Mouse (Mus musculus) heart, postnatal 36 days (tissue): ENCODE measurements around the gene Ksr1. TPM values are rescaled to one million over a fixed set of nuclear protein-coding genes. Genes with fewer than 3 reads are reported as not detected.

Source experiments
- DNase-seq, 2 experiments: peaks; one replicate each; pipeline ENCODE4 v3.0.0; 2021 to 2022
- intact Hi-C: fragments of 180-260 bp; cut with DNase I; formaldehyde crosslinking; loops from one replicate; pipeline ENCODE4 v1.15.1; 2025
- total RNA-seq, 2 experiments: library from RNA; stranded (reverse); gene quantifications; 2 replicates each; pipeline ENCODE4 v1.2.3; 2021

The Ksr1 gene
- total RNA-seq, 2 experiments from 2014 or later: 6.6 to 6.7 TPM

DNA sequence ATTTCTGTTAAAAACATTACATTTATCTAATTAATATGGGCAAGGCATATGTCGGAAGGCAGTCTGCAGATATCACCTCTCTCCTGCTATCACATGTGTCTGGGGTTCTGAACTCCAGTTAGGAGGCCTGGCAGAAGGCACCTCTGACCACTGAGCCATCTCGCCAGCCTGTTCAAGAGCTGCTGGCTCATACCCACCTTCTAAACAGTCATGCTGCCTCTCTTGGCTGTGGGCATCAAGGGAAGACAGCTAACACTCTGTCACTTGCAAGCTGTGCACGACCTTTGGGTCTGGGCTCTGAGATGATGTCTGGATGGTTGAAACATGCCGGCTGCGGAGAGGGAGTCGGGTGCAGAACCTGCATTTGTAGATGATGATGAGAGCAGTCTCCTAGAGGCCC is 44.6 kb downstream of the Ksr1 start:
- DNase-seq: no peak
- intact Hi-C loops: no loop called here

DNA sequence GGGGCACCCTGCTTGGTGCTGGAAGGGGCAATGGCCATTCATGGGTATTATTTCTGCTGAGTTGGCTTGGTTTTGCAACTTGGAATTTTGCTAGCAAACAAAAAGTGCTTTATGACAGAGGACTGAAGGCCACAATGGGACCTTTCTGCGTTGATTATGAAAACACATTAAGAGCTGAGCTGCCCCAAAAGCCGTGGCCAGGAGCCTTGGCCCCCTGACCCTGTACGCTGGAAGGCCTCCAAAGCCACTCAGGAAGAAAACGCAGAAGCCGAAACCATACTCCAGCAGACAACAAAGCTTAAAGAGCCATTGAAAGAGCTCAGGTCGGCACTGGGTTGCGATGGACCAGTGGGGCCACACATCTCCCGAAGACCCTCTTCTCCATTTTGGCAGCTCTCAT is 47.2 kb downstream of the Ksr1 start:
- intact Hi-C loops: no loop called here
- peak in 1 of 2 experiments; percentile 49 for DNase-seq

DNA sequence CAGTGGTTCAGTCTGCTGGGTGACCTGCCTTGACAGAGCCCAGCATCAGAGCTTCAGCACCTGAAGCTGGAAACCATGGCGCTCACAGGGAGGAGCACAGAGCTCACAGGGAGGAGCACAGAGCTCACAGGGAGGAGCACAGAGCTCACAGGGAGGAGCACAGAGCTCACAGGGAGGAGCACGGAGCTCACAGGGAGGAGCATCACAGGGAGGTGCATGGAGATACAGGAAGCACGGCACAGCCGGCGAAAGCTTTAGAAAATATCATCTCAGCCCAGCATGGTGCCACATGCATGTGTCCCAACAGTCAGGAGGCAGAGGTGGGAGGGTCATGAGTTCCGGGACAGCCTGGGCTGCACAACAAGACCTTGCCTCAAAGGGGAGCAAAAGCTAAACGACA is 48.5 kb downstream of the Ksr1 start:
- intact Hi-C loops: no loop called here
- DNase-seq: no peak

DNA sequence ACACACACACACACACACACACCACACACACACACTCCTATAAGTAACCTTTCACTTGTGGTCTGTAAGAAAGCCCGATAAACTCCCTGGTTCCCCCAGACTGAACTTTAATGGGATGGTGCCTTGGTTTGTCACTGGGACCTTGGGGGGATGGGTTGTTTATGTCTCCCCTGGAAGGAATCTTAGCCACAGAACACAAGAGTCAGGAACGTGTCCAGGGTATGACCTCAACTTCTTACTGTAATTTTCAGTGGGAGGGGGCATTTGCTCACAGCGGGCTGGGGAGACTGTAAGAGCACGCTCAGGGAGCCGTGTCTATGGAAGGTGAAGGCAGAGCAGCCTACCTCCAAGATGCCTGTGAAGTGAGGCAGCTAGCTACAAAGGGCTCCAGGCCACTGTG is 49.5 kb downstream of the Ksr1 start:
- intact Hi-C loops: no loop called here

GRCm38 (mm10) chr11:79095713-79096112 is 50.5 kb downstream of the Ksr1 start:
- no peak for DNase-seq
- intact Hi-C loops: no loop called here

More for the DNA sequence above, 49.5 kb downstream of the Ksr1 start:
- DNase-seq: no peak

DNA sequence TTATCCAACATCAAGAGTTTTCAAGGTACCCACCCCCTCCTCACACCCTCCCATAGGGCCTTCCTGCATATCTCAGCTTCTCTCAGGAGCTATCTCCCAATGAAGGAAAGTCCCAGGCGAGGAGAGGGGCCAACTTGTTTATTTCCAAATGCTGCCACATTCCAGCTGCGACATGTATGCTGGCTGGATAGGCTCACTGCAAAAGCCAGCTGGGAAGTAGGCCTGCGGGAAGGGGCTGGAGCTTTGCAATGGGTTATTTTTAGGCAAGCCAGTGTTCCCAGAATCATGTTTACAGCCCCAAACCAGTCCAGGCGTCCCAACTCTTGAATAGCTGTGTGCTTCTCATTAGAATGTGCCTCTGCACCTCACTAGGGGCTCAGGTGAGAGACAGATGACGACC is 51.5 kb downstream of the Ksr1 start:
- peak; percentile 62 to 68 for DNase-seq
- intact Hi-C loops: no loop called here

DNA sequence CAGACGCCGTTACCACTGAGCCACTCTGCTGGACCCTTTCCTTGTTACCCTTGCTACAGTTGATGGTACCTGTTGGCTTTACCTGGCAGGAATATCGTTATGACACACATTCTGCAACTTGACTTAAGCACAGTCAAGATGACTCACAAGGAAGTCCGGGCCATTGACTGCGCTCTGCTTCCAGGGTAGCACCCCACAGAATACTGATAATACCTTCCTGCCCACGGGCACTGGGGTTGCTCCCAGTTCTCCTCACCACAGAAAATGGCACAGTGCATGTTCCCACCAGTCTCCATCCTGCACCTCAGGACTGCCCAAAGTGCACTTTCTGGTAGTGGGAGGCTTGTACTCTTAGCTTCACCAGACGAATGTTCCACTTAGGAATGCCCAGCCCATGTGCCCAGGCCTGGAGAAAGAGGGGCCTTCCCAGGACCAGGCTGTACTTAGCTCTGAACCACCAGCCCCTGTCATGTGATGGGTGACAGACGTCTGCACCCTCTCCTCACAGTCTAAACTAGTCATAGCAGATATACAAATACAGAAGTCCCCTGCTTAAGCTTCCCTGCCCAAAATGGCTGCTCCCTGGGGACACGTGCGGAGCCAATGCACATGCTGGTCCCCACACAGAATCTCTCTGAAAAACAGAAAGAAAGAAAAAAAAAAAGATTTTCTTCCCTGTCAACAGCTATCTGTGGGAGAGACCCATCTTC is 52.1 kb downstream of the Ksr1 start:
- DNase-seq: no peak

GRCm38 (mm10) chr11:79093386-79093906 is 52.8 kb downstream of the Ksr1 start:
- no peak for DNase-seq
- intact Hi-C loops: no loop called here

More for the DNA sequence above, 52.1 kb downstream of the Ksr1 start:
- intact Hi-C loops: no loop called here

DNA sequence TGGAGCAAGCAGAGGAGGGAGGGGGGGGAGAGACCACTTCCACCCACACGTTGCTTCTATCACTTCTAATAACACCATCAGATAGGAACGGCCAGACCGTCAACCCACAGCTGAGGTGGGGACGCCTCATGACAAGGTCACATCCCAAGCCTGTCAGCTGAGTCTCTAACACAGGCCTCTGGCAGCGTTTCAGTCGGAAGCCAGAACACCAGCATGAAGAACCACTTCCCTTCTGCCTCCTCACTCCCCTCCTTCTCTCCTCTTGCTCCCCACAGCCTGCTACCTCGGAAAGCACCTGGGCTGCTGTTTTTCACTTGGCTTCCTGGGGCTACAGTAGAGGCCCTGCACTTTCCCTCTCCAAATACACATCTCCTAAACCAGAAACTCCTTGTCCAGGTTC is 53.4 kb downstream of the Ksr1 start:
- intact Hi-C loops: no loop called here
- DNase-seq: no peak

GRCm38 (mm10) chr11:79092245-79092644 is 54.0 kb downstream of the Ksr1 start:
- DNase-seq: no peak
- intact Hi-C loops: no loop called here

GRCm38 (mm10) chr11:79089756-79090155 is 56.5 kb downstream of the Ksr1 start:
- DNase-seq: no peak
- intact Hi-C loops: no loop called here

DNA sequence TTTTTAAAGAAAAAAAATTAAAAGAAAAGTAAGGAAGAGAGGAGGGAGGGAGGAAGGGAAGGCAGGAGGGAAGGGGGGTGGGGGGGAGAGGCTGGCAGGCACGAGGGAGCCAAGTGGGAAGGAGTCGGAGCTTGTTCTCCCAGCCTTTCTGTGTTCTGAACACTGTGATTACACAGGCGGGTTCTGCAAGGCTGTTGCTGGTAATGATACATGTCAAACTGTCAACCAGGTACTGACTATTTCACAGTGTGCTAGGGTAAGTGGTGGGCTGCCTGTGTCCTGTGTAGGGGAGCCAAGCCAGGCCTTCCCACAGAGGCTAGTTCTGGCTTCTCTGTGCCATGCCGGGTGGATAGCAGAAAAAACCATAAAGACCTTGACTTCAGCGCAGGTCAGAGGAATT is 57.2 kb downstream of the Ksr1 start:
- DNase-seq: no peak
- intact Hi-C loops: no loop called here

- intact Hi-C loops: no loop called here
- DNase-seq: no peak
Observed at GRCm38 (mm10) chr11:79088325-79088724, 57.9 kb downstream of the Ksr1 start.

GRCm38 (mm10) chr11:79087731-79088311 is 58.4 kb downstream of the Ksr1 start:
- no peak for DNase-seq
- intact Hi-C loops: no loop called here

DNA sequence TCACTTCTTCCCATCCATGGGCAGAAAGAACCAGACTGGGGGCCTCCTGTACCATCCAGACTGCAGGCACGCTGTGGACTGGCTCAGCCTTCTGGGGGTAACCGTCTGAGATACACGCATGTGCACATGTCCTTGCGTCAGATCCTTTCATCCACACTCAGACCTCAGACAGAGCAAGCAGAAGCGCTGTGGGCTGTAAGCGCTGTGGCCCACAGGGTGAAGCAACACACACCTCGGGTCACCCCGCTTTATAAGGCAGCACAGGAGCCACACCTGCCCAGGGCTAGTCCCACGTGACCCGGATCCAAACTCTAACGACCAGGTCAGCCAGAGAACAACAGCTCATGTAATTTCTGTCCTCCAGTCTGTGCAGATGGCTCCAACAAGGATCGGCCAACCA is 59.4 kb downstream of the Ksr1 start:
- intact Hi-C loops: no loop called here
- DNase-seq: no peak

DNA sequence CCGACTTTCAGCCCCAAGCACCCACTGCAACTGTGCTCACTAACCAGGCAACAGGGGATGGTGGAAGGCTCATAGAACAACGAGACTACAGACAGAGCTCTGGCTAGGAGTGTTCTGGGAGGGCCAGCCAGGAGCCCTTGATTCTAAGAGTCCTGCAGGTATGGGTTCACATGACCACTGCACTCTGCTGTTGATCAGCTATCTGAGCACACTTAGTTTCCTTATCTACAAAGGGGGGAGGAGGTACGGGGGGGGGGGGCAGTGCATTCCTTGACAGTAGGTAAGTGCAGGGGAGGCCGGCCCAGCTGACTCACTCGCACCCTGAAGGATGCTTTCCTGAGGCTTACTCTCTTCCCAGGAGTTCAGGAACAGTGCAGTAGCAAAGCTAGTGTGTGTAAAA is 61.1 kb downstream of the Ksr1 start:
- intact Hi-C loops: no loop called here
- DNase-seq: no peak

GRCm38 (mm10) chr11:79083018-79083441 is 63.2 kb downstream of the Ksr1 start:
- DNase-seq: no peak
- intact Hi-C loops: no loop called here

DNA sequence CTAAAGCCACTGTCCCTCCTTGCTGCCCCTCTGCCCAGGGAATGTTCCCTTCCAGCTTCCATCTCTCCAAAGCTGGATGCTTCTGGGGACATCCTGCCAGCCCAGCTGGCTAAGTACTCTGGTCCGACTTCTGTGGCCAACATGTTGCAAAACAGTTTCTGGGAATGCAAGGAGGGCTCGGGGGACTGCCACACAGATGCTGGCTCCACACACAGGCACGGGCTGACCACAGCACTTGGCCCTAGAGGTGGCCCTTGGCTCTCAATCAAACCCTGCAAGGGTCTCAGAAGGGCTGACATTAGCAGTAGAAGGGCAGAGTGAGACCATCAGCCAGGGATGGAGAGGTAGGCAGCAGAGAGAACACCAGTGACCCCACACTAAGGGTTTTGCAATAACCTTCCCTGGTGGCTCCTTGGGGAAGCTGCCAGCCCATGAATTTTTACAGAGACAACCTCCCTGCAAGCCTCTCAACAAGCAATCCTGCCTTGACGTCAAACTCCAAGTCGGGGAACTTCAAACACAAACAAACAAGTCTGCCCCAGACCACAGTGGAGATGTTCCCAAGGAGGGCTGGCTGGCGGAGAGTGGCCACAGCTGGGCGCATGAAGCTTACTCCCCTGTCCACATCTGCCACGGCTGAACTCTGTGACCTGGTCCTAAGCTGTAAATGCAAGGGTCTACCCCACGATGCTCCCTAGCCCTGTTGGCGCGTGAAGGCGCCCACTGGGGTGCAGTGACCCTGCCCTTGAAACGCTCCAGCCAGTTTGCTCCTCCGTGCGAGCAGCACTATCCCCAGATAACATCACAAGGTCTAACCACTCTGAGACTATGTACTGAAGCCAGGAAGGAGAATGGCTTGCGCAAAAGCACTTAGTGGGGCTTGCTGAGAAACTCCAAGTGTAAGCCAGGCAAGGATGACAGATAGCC is 65.0 kb downstream of the Ksr1 start:
- intact Hi-C loops: no loop called here
- DNase-seq: peak; percentile 61 to 80

GRCm38 (mm10) chr11:79080081-79080480 is 66.1 kb downstream of the Ksr1 start:
- peak in 1 of 2 experiments; percentile 42 for DNase-seq
- intact Hi-C loops: no loop called here

DNA sequence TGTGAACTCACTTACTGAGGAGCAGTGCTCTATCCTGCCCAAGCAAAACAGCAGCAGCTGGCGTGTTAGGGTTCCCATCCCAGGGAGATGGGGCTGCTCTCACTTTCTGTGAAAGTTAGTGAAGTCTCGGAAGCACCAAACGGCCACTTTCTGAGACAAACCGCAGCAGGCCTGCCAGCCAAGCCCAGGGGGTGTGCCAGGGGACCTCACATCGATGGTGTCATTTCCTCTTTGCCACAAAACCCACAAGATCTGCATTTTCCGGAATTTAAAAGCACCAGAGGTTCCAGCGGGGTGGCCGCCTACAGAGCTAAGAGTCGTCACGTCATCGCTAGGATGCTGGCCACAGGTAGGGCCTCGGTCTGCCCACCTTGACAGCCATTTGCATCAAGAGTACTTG is 69.7 kb downstream of the Ksr1 start:
- DNase-seq: no peak
- intact Hi-C loops: no loop called here

- intact Hi-C loops: no loop called here
Observed at GRCm38 (mm10) chr11:79075044-79075443, 71.2 kb downstream of the Ksr1 start.

More at GRCm38 (mm10) chr11:79075044-79075443, 71.2 kb downstream of the Ksr1 start:
- DNase-seq: no peak
